Mouse (Mus musculus) forebrain, embryonic 12.5 days (tissue): ENCODE measurements around the gene Dtx4. TPM values are rescaled to one million over a fixed set of nuclear protein-coding genes. Genes with fewer than 3 reads are reported as not detected.
A peak's percentile ranks its signal among the peaks of the same experiment; 100 is the strongest.

Experiments used
- ATAC-seq: fragments of 200-750 bp; cut with Nextera tagmentation; 2 replicates; pipeline ENCODE4 v1.8.0; 2017; ENCODE audit warnings: moderate TSS enrichment; ENCODE audit not compliant: low FRiP score
- H3K27ac ChIP-seq: fragments of 300-500 bp; sonication (generic); 2 replicates; pipeline ENCODE4 v1.5.1; 2016; ENCODE audit warnings: mild to moderate bottlenecking
- H3K27me3 ChIP-seq: fragments of 300-500 bp; sonication (generic); 2 replicates; pipeline ENCODE4 v1.6.1; 2016; ENCODE audit warnings: mild to moderate bottlenecking
- H3K36me3 ChIP-seq: fragments of 300-500 bp; sonication (generic); replicated peaks from 2 replicates; pipeline ENCODE4 v1.6.1; 2016; ENCODE audit warnings: mild to moderate bottlenecking
- H3K4me1 ChIP-seq: fragments of 300-500 bp; sonication (generic); 2 replicates; pipeline ENCODE4 v1.6.1; 2016
- H3K4me2 ChIP-seq: fragments of 300-500 bp; sonication (generic); 2 replicates; pipeline ENCODE4 v1.6.1; 2016; ENCODE audit warnings: mild to moderate bottlenecking, moderate library complexity
- H3K4me3 ChIP-seq: fragments of 300-500 bp; sonication (generic); replicated peaks from 2 replicates; pipeline ENCODE4 v1.5.1; 2016; ENCODE audit warnings: mild to moderate bottlenecking
- H3K9ac ChIP-seq: fragments of 300-500 bp; sonication (generic); 2 replicates; pipeline ENCODE4 v1.6.1; 2016; ENCODE audit warnings: mild to moderate bottlenecking
- H3K9me3 ChIP-seq: fragments of 300-500 bp; sonication (generic); 2 replicates; pipeline ENCODE4 v1.6.1; 2016
- WGBS: fragments of 180-500 bp; shearing (Covaris S2); methylation state at CpG from one replicate; pipeline ENCODE4 v1.1.7; 2016; 5-methylcytosine and 5-hydroxymethylcytosine counted together
- polyA plus RNA-seq: library from polyadenylated mRNA; unstranded; fragments of >200 nt; fragmentation: Nextera tagmentation; extraction: Ambion mirVana; gene quantifications from 2 replicates; pipeline ENCODE4 v1.2.1, GENCODE M21; 2016

Dtx4 gene
- polyA plus RNA-seq, 1 experiment from 2014 or later: 34.2 TPM

- 58% methylated on average over 7 of the region's 7 CpGs for WGBS
- H3K9me3 ChIP-seq: no peaks in the 10 kb centered on the region
- H3K4me3 ChIP-seq: no peak overlapping the region
- no peaks in the 10 kb centered on the region for H3K27me3 ChIP-seq
- H3K9ac ChIP-seq: no peak overlapping the region
- peaks cover 8% of the 10 kb centered on the region for H3K36me3 ChIP-seq
- H3K4me1 ChIP-seq: peaks cover 7% of the 10 kb centered on the region; the same call in 1 of the 2 replicates
- no peak overlapping the region for H3K27ac ChIP-seq
- peak; percentile 24; the same call in 1 of the 2 replicates for ATAC-seq
- H3K4me2 ChIP-seq: no peak overlapping the region
These were observed 38.2 kb downstream of the Dtx4 start for GRCm38 (mm10) chr19:12462851-12463721.

- Histone ChIP-seq H3K4me3 (no peak within 1 kb of the TSS), H3K36me3 (no peaks in the 10 kb centered on the region), H3K9ac (no peak within 1 kb of the TSS), H3K27ac (no peak within 1 kb of the TSS), H3K9me3 (no peaks in the 10 kb centered on the region), H3K4me1 (peaks cover 7% of the 10 kb centered on the region; the same call in 1 of the 2 replicates), H3K27me3 (no peaks in the 10 kb centered on the region), H3K4me2 (no peak within 1 kb of the TSS)
- WGBS: 87% methylated on average over 11 of the region's 11 CpGs
- no peak for ATAC-seq
These were observed 40.7 kb downstream of the Dtx4 start, which contains the start of gene Mpeg1 for GRCm38 (mm10) chr19:12460282-12461249. Gene Mpeg1 (plus strand): TSS chr19:12460779.

- no peak overlapping the region for H3K9ac ChIP-seq
- 84% methylated on average over 4 of the region's 4 CpGs for WGBS
- H3K9me3 ChIP-seq: no peaks in the 10 kb centered on the region
- H3K36me3 ChIP-seq: no peaks in the 10 kb centered on the region
- H3K27me3 ChIP-seq: no peaks in the 10 kb centered on the region
- no peak overlapping the region for H3K4me3 ChIP-seq
- H3K4me1 ChIP-seq: peaks cover 7% of the 10 kb centered on the region; the same call in 1 of the 2 replicates
- no peak overlapping the region for H3K4me2 ChIP-seq
- no peak for ATAC-seq
- no peak overlapping the region for H3K27ac ChIP-seq
These were observed 41.7 kb downstream of the Dtx4 start for GRCm38 (mm10) chr19:12459516-12459915.

GRCm38 (mm10) chr19:12457401-12458066 is 43.7 kb downstream of the Dtx4 start:
- WGBS: 86% methylated on average over 12 of the region's 12 CpGs
- no peak overlapping the region for H3K27ac ChIP-seq
- no peak for ATAC-seq
- H3K27me3 ChIP-seq: no peaks in the 10 kb centered on the region
- no peaks in the 10 kb centered on the region for H3K4me1 ChIP-seq
- no peak overlapping the region for H3K4me2 ChIP-seq
- H3K36me3 ChIP-seq: no peaks in the 10 kb centered on the region
- no peak overlapping the region for H3K9ac ChIP-seq
- no peak overlapping the region for H3K4me3 ChIP-seq
- no peaks in the 10 kb centered on the region for H3K9me3 ChIP-seq

- H3K9me3 ChIP-seq: no peaks in the 10 kb centered on the region
- H3K9ac ChIP-seq: no peak overlapping the region
- 85% methylated on average over 3 of the region's 3 CpGs for WGBS
These were observed 56.2 kb downstream of the Dtx4 start for GRCm38 (mm10) chr19:12445014-12445413.

GRCm38 (mm10) chr19:12442560-12442959 is 58.7 kb downstream of the Dtx4 start:
- Histone ChIP-seq H3K9ac (no peak overlapping the region), H3K4me1 (no peaks in the 10 kb centered on the region), H3K27me3 (no peaks in the 10 kb centered on the region), H3K4me2 (no peak overlapping the region), H3K9me3 (no peaks in the 10 kb centered on the region), H3K36me3 (no peaks in the 10 kb centered on the region), H3K4me3 (no peak overlapping the region), H3K27ac (no peak overlapping the region)
- 87% methylated on average over 4 of the region's 4 CpGs for WGBS
- ATAC-seq: no peak

More at GRCm38 (mm10) chr19:12445014-12445413, 56.2 kb downstream of the Dtx4 start:
- no peak overlapping the region for H3K4me3 ChIP-seq
- no peaks in the 10 kb centered on the region for H3K27me3 ChIP-seq
- no peaks in the 10 kb centered on the region for H3K36me3 ChIP-seq
- ATAC-seq: no peak
- no peak overlapping the region for H3K27ac ChIP-seq
- no peak overlapping the region for H3K4me2 ChIP-seq
- no peaks in the 10 kb centered on the region for H3K4me1 ChIP-seq

- H3K9me3 ChIP-seq: no peaks in the 10 kb centered on the region
- no peaks in the 10 kb centered on the region for H3K4me1 ChIP-seq
- H3K4me3 ChIP-seq: no peak overlapping the region
- no peak overlapping the region for H3K9ac ChIP-seq
- ATAC-seq: no peak
- 69% methylated on average over 5 of the region's 5 CpGs for WGBS
- H3K27ac ChIP-seq: no peak overlapping the region
- no peaks in the 10 kb centered on the region for H3K36me3 ChIP-seq
- H3K4me2 ChIP-seq: no peak overlapping the region
- H3K27me3 ChIP-seq: no peaks in the 10 kb centered on the region
These were observed 61.0 kb downstream of the Dtx4 start for GRCm38 (mm10) chr19:12440103-12440725.

GRCm38 (mm10) chr19:12439581-12439980 is 61.7 kb downstream of the Dtx4 start:
- Histone ChIP-seq H3K4me3 (no peak overlapping the region), H3K4me2 (no peak overlapping the region), H3K9ac (no peak overlapping the region), H3K27ac (no peak overlapping the region), H3K36me3 (no peaks in the 10 kb centered on the region), H3K9me3 (no peaks in the 10 kb centered on the region), H3K27me3 (no peaks in the 10 kb centered on the region), H3K4me1 (no peaks in the 10 kb centered on the region)
- WGBS: 67% methylated on average over 1 of the region's 1 CpGs
- no peak for ATAC-seq

GRCm38 (mm10) chr19:12435750-12436524 is 65.3 kb downstream of the Dtx4 start:
- 91% methylated on average over 4 of the region's 4 CpGs for WGBS
- H3K4me1 ChIP-seq: no peaks in the 10 kb centered on the region
- no peak for ATAC-seq
- no peak overlapping the region for H3K27ac ChIP-seq
- no peaks in the 10 kb centered on the region for H3K9me3 ChIP-seq
- no peaks in the 10 kb centered on the region for H3K36me3 ChIP-seq
- H3K27me3 ChIP-seq: no peaks in the 10 kb centered on the region
- no peak overlapping the region for H3K9ac ChIP-seq
- H3K4me3 ChIP-seq: no peak overlapping the region
- H3K4me2 ChIP-seq: no peak overlapping the region

- no peak overlapping the region for H3K4me3 ChIP-seq
- H3K27ac ChIP-seq: no peak overlapping the region
- WGBS: 85% methylated on average over 4 of the region's 4 CpGs
- H3K4me1 ChIP-seq: no peaks in the 10 kb centered on the region
- no peak overlapping the region for H3K4me2 ChIP-seq
- no peaks in the 10 kb centered on the region for H3K36me3 ChIP-seq
- H3K9me3 ChIP-seq: no peaks in the 10 kb centered on the region
- H3K27me3 ChIP-seq: no peaks in the 10 kb centered on the region
- no peak for ATAC-seq
- no peak overlapping the region for H3K9ac ChIP-seq
These were observed 66.2 kb downstream of the Dtx4 start for GRCm38 (mm10) chr19:12435011-12435416.

- Histone ChIP-seq H3K27me3 (no peaks in the 10 kb centered on the region), H3K9ac (no peak overlapping the region), H3K9me3 (no peaks in the 10 kb centered on the region), H3K36me3 (no peaks in the 10 kb centered on the region), H3K4me1 (no peaks in the 10 kb centered on the region), H3K4me2 (no peak overlapping the region), H3K4me3 (no peak overlapping the region), H3K27ac (no peak overlapping the region)
- WGBS: 5% methylated on average over 2 of the region's 2 CpGs
- ATAC-seq: peak; percentile 71; the same call in 1 of the 2 replicates
These were observed 68.2 kb downstream of the Dtx4 start for GRCm38 (mm10) chr19:12433033-12433432.
